Mouse (Mus musculus): Measurements from ENCODE around the gene Vav3. TPM values are rescaled to one million over a fixed set of nuclear protein-coding genes. Genes with fewer than 3 reads are reported as not detected.
A peak's percentile ranks its signal among the peaks of the same experiment; 100 is the strongest.

The Vav3 gene
- polyA plus RNA-seq, 1 experiment from 2014 or later, result 9.7 TPM

GRCm38 (mm10) chr3:109622816-109623215, 282.4 kb downstream of the Vav3 start:
- Histone ChIP-seq H3K27me3 (ENCODE audit: insufficient read depth, low read length) (no peaks in the 10 kb centered on the region), H3K27ac (ENCODE audit: low read depth) (no peak overlapping the region), H3K4me3 (ENCODE audit: low read depth, low read length) (no peak overlapping the region), H3K9ac (no peak overlapping the region), H3K4me1 (ENCODE audit: insufficient read depth) (no peaks in the 10 kb centered on the region), H3K9me3 (ENCODE audit: low read depth, low read length) (no peaks in the 10 kb centered on the region), H3K4me2 (no peak overlapping the region), H3K36me3 (ENCODE audit: insufficient read depth) (no peaks in the 10 kb centered on the region)
- no peak for TF ChIP-seq CTCF (IDR thresholded peaks at IDR 0.05; ENCODE audit: low read depth)
- DNase-seq (no peak), ATAC-seq (ENCODE audit: insufficient read depth) (no peak)
- 66% methylated on average over 1 of the region's 1 CpGs for WGBS

- no peak for ATAC-seq (ENCODE audit: insufficient read depth)
- WGBS, result 59% methylated on average over 2 of the region's 2 CpGs
- Histone ChIP-seq H3K36me3 (ENCODE audit: insufficient read depth) (no peaks in the 10 kb centered on the region), H3K9me3 (ENCODE audit: low read depth, low read length) (no peaks in the 10 kb centered on the region), H3K9ac (no peak overlapping the region), H3K4me2 (no peak overlapping the region), H3K27me3 (ENCODE audit: insufficient read depth, low read length) (no peaks in the 10 kb centered on the region), H3K4me1 (ENCODE audit: insufficient read depth) (no peaks in the 10 kb centered on the region), H3K27ac (ENCODE audit: low read depth) (no peak overlapping the region), H3K4me3 (ENCODE audit: low read depth, low read length) (no peak overlapping the region)
- no peak for DNase-seq
- no peak for TF ChIP-seq CTCF (IDR thresholded peaks at IDR 0.05; ENCODE audit: low read depth)
Observed at GRCm38 (mm10) chr3:109623770-109624169, 283.3 kb downstream of the Vav3 start.

GRCm38 (mm10) chr3:109636045-109636444, 295.6 kb downstream of the Vav3 start:
- WGBS, result 88% methylated on average over 4 of the region's 4 CpGs
- TF ChIP-seq CTCF (IDR thresholded peaks at IDR 0.05; ENCODE audit: low read depth), result no peak
- DNase-seq (no peak), ATAC-seq (ENCODE audit: insufficient read depth) (no peak)
- no peaks in the 10 kb centered on the region for H3K9me3 ChIP-seq (ENCODE audit: low read depth, low read length)
- no peaks in the 10 kb centered on the region for H3K4me1 ChIP-seq (ENCODE audit: insufficient read depth)
- H3K9ac ChIP-seq, result no peak overlapping the region
- no peaks in the 10 kb centered on the region for H3K36me3 ChIP-seq (ENCODE audit: insufficient read depth)
- H3K27me3 ChIP-seq (ENCODE audit: insufficient read depth, low read length), result no peaks in the 10 kb centered on the region
- no peak overlapping the region for H3K4me2 ChIP-seq
- no peak overlapping the region for H3K4me3 ChIP-seq (ENCODE audit: low read depth, low read length)
- H3K27ac ChIP-seq (ENCODE audit: low read depth), result no peak overlapping the region

GRCm38 (mm10) chr3:109639386-109639785, 298.9 kb downstream of the Vav3 start:
- Histone ChIP-seq H3K27me3 (ENCODE audit: insufficient read depth, low read length) (no peaks in the 10 kb centered on the region), H3K4me1 (ENCODE audit: insufficient read depth) (no peaks in the 10 kb centered on the region), H3K27ac (ENCODE audit: low read depth) (no peak overlapping the region), H3K9me3 (ENCODE audit: low read depth, low read length) (no peaks in the 10 kb centered on the region), H3K4me2 (no peak overlapping the region), H3K36me3 (ENCODE audit: insufficient read depth) (no peaks in the 10 kb centered on the region), H3K9ac (no peak overlapping the region), H3K4me3 (ENCODE audit: low read depth, low read length) (no peak overlapping the region)
- no peak for TF ChIP-seq CTCF (IDR thresholded peaks at IDR 0.05; ENCODE audit: low read depth)
- DNase-seq (peak; percentile 52), ATAC-seq (ENCODE audit: insufficient read depth) (no peak)
- WGBS, result 41% methylated on average over 1 of the region's 1 CpGs

GRCm38 (mm10) chr3:109640796-109641195, 300.3 kb downstream of the Vav3 start:
- H3K4me1 ChIP-seq (ENCODE audit: insufficient read depth), result no peaks in the 10 kb centered on the region
- no peaks in the 10 kb centered on the region for H3K27me3 ChIP-seq (ENCODE audit: insufficient read depth, low read length)
- ATAC-seq (ENCODE audit: insufficient read depth) (no peak), DNase-seq (no peak)
- TF ChIP-seq CTCF (IDR thresholded peaks at IDR 0.05; ENCODE audit: low read depth), result no peak
- 78% methylated on average over 4 of the region's 4 CpGs for WGBS
- no peak overlapping the region for H3K9ac ChIP-seq
- no peaks in the 10 kb centered on the region for H3K9me3 ChIP-seq (ENCODE audit: low read depth, low read length)
- H3K27ac ChIP-seq (ENCODE audit: low read depth), result no peak overlapping the region
- no peak overlapping the region for H3K4me2 ChIP-seq
- no peaks in the 10 kb centered on the region for H3K36me3 ChIP-seq (ENCODE audit: insufficient read depth)
- no peak overlapping the region for H3K4me3 ChIP-seq (ENCODE audit: low read depth, low read length)

- DNase-seq (no peak), ATAC-seq (ENCODE audit: insufficient read depth) (no peak)
- no peak for TF ChIP-seq CTCF (IDR thresholded peaks at IDR 0.05; ENCODE audit: low read depth)
- H3K27me3 ChIP-seq (ENCODE audit: insufficient read depth, low read length), result no peaks in the 10 kb centered on the region
- H3K9me3 ChIP-seq (ENCODE audit: low read depth, low read length), result no peaks in the 10 kb centered on the region
- no peak overlapping the region for H3K27ac ChIP-seq (ENCODE audit: low read depth)
- WGBS, result 84% methylated on average over 2 of the region's 2 CpGs
- H3K4me2 ChIP-seq, result no peak overlapping the region
- H3K9ac ChIP-seq, result no peak overlapping the region
- H3K4me3 ChIP-seq (ENCODE audit: low read depth, low read length), result no peak overlapping the region
- no peaks in the 10 kb centered on the region for H3K4me1 ChIP-seq (ENCODE audit: insufficient read depth)
- no peaks in the 10 kb centered on the region for H3K36me3 ChIP-seq (ENCODE audit: insufficient read depth)
Observed at GRCm38 (mm10) chr3:109648242-109648641, 307.8 kb downstream of the Vav3 start.

- Histone ChIP-seq H3K9ac (no peak overlapping the region), H3K27me3 (ENCODE audit: insufficient read depth, low read length) (no peaks in the 10 kb centered on the region), H3K4me2 (no peak overlapping the region), H3K27ac (ENCODE audit: low read depth) (no peak overlapping the region), H3K4me3 (ENCODE audit: low read depth, low read length) (no peak overlapping the region), H3K36me3 (ENCODE audit: insufficient read depth) (no peaks in the 10 kb centered on the region), H3K9me3 (ENCODE audit: low read depth, low read length) (no peaks in the 10 kb centered on the region), H3K4me1 (ENCODE audit: insufficient read depth) (no peaks in the 10 kb centered on the region)
- ATAC-seq (ENCODE audit: insufficient read depth) (no peak), DNase-seq (no peak)
- no peak for TF ChIP-seq CTCF (IDR thresholded peaks at IDR 0.05; ENCODE audit: low read depth)
- WGBS, result 82% methylated on average over 3 of the region's 3 CpGs
Observed at GRCm38 (mm10) chr3:109651479-109651878, 311.0 kb downstream of the Vav3 start.
